Mouse (Mus musculus): Measurements from ENCODE around the gene Mx1.

The Mx1 gene

GRCm38 (mm10) chr16:97462481-97463181 lies at the start of gene Mx1:
TSS of gene Mx1 (minus strand) at chr16:97462907.
- DNase-seq (ENCODE audit: low read depth): no peak

DNA sequence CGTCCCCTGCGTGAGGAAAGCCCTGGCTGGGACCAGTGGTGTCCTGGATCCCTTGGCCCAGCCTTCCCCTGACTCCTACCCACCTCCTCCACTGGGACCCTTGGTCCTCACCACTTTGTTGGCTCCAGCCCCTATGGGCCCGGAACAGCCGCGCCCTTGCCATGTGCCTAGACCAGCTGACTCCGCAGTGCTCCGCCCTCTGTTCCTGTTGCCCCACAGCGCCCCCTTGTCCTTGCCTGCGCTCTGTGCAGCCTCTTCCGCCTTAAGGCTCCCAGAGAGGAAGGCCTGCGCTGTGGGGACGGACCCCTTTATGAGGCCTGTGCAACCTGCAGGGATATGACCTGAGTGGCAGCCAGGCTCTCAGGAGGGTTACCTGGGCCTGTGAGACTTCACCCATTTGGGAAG lies 49.6 kb upstream of the Mx1 start:
- DNase-seq (ENCODE audit: low read depth): no peak

- no peak for DNase-seq (ENCODE audit: low read depth)
Observed at GRCm38 (mm10) chr16:97511495-97511894, 48.8 kb upstream of the Mx1 start.

- DNase-seq (ENCODE audit: low read depth): no peak
Observed at GRCm38 (mm10) chr16:97510849-97511248, 48.1 kb upstream of the Mx1 start.

- DNase-seq (ENCODE audit: low read depth): no peak
Observed at GRCm38 (mm10) chr16:97507783-97508182, 45.1 kb upstream of the Mx1 start.

GRCm38 (mm10) chr16:97504793-97505192 lies 42.1 kb upstream of the Mx1 start:
- no peak for DNase-seq (ENCODE audit: low read depth)

DNA sequence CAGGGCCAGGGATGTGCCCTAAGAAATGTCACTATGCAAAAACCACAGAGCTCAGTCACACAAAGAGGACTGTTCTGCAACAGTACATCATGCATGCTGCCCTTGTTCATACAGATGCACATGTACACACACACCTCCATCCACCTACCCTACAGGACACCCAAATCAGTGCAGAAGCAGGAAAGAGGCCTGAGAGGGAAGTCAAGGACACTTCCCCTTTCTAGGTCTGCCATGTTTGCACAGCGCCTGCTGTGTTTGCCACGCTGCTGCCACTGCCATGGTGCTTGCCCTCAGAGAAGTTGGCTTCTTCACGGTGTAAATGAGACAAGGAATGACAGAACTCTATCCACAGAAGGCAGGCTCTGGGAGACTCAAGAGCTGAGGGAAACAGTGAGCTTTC lies 41.1 kb upstream of the Mx1 start:
- no peak for DNase-seq (ENCODE audit: low read depth)

GRCm38 (mm10) chr16:97500901-97501300 lies 38.2 kb upstream of the Mx1 start:
- no peak for DNase-seq (ENCODE audit: low read depth)

GRCm38 (mm10) chr16:97499450-97499849 lies 36.7 kb upstream of the Mx1 start:
- DNase-seq (ENCODE audit: low read depth): no peak

DNA sequence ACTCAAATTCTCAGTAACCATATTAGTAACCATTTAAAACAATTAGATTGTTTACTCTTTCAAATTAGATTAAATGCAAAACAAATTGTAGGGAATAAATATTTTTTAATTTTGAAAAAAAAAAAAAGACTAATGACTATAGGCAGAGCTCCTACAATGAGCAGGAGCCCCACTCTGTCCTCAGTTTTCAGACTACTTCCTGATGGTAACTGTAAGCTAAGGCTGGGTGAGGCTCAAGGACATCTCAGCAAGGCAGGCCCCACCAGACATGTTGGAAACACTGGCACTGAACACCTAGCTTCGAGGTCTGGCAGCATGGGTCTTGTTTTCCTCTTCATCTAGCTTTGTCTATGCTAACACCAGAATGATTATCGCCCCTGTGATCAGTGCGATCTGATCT lies 35.4 kb upstream of the Mx1 start:
- no peak for DNase-seq (ENCODE audit: low read depth)

- DNase-seq (ENCODE audit: low read depth): no peak
Observed at GRCm38 (mm10) chr16:97497682-97498081, 35.0 kb upstream of the Mx1 start.

- no peak for DNase-seq (ENCODE audit: low read depth)
Observed at GRCm38 (mm10) chr16:97496026-97496425, 33.3 kb upstream of the Mx1 start.

- no peak for DNase-seq (ENCODE audit: low read depth)
Observed at GRCm38 (mm10) chr16:97492369-97492768, 29.7 kb upstream of the Mx1 start.

DNA sequence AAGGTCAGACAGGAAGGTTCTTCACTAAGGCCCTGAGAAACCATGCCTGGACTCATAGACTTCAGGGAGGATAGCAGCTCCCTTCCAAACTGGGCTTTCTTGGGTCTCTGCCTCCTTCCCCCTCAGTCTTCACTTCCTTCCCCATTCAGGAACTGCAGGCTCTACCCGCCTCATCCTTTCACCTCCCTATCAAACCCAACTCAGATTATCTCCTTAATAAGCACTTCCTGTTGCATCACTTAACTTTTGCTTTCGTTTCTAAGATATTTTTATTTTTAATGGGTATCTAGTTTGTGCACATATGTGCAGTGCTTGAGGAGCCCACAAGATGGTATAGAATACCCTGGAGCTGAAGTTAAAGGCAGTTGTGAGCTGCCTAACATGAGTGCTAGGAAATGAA lies 15.9 kb upstream of the Mx1 start:
- DNase-seq (ENCODE audit: low read depth): no peak

DNA sequence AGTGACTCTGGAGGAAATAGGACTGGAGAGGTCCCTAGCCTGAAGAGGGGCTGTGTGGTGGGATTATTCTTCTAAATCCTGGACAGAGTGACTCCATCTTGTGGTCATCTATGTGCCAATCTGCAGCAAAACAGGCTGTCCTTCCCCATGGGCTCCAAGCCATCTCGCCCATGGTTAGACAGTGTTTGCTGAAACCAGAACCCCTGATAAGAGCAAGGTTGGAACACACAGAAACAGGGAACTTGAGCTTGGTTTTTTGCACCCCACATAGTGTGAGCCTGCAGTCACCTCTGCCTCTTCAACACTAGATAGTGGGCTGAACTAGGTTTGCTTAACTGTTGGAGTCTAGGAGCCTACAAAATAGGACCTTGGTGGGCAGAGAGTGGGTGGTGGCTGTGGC lies 13.8 kb upstream of the Mx1 start:
- DNase-seq (ENCODE audit: low read depth): no peak

GRCm38 (mm10) chr16:97475581-97475980 lies 12.9 kb upstream of the Mx1 start:
- no peak for DNase-seq (ENCODE audit: low read depth)

- no peak for DNase-seq (ENCODE audit: low read depth)
Observed at GRCm38 (mm10) chr16:97474671-97475070, 12.0 kb upstream of the Mx1 start.

DNA sequence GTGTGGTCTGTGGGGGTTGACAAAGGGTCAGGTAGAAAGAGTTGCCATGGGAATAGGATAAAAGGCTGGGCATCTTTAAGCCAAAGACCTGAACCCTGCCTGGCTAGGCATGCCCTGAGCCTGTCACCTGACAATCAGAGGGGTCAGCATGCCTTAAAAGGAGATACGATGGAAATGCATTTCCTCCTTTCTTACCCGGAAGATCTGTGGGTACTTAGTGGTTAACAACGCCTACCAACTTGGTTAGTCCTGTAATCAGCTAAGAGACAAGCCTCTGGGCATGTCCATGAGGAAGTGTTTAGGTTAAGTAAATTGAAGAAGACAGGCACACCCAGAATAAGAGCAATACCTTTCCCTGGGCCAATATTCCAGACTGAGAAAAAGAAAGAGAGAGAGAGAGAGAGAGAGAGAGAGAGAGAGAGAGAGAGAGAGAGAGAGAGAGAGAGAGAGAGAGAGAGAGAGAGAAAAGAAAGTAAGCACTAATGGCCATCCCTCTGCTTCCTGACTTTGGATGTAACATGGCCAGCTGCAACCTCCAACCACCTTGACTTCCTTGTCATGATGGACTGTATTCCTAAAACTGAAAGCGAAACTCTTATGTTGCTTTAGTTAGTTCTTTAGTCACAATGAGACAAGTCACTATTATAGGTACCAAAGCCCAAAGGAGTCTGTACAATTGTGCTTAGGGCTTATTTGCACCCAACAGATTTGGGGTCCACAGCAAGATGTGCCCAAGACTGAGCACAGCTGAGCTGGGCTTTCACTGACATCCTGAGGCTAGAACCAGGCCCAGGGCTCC lies 5.5 kb upstream of the Mx1 start:
- no peak for DNase-seq (ENCODE audit: low read depth)

- DNase-seq (ENCODE audit: low read depth): no peak
Observed at GRCm38 (mm10) chr16:97467472-97467871, 4.8 kb upstream of the Mx1 start.

GRCm38 (mm10) chr16:97466182-97466957 lies 3.7 kb upstream of the Mx1 start:
- DNase-seq (ENCODE audit: low read depth): no peak

GRCm38 (mm10) chr16:97461271-97461670 lies 1.4 kb downstream of the Mx1 start:
- no peak for DNase-seq (ENCODE audit: low read depth)

DNA sequence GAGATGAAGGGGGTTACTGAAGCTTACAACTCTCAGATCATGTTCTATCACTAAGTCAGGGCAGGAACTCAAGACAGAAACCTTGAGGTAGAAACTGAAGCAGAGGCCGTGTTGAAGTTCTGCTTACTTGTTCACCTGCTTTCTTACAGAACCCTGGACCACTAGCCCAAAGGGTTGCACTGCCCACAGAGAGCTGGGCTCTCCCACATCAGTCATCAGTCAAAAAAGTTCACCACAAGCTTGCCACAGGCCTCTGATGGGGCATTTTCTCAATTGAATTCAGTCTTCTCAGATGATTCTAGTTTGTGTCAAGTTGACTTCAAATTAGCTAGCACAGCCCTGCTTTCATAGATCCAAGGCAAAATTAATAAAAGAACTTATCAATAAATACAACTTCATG lies 2.9 kb downstream of the Mx1 start:
- DNase-seq (ENCODE audit: low read depth): no peak

GRCm38 (mm10) chr16:97447386-97447785 lies 15.3 kb downstream of the Mx1 start:
- DNase-seq (ENCODE audit: low read depth): no peak
